Mouse (Mus musculus): ENCODE measurements around the gene Naa10. TPM values are rescaled to one million over a fixed set of nuclear protein-coding genes. Genes with fewer than 3 reads are reported as not detected.

Naa10 gene
- polyA plus RNA-seq, 1 experiment = 90.3 TPM

DNA sequence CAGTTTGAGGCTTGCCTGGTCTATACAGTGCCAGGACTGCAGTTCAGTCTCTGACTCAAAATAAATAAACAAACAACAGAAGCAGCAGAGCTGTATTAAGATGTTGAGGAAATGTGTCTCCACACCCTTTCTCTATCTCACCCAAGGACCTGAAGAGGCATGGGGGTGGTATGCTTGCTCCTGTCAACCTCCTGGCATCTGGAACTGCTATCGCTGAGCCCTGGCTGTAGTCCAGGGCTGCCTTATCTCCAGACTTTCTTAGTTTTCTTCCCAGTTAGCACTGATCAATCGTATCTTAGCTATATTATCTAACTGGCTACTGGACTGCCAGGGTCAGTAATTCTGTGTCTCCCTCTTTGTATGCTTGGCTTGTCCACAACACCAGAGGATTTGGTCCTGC, 20.1 kb upstream of the Naa10 start:
- H3K4me1 ChIP-seq (ENCODE audit: control insufficient read depth, insufficient read depth, insufficient read length, low read length) = no peaks in the 10 kb centered on the region
- H3K4me3 ChIP-seq (ENCODE audit: insufficient read depth, low read depth, low read length) = no peak overlapping the region
- no peak overlapping the region for H3K27ac ChIP-seq (replicated peaks; ENCODE audit: low read depth, low read length)

- Histone ChIP-seq H3K4me3 (ENCODE audit: insufficient read depth, low read depth, low read length) (no peak overlapping the region), H3K27ac (replicated peaks; ENCODE audit: low read depth, low read length) (no peak overlapping the region), H3K4me1 (ENCODE audit: control insufficient read depth, insufficient read depth, insufficient read length, low read length) (no peaks in the 10 kb centered on the region)
Measured at GRCm38 (mm10) chrX:73931871-73932270, 10.1 kb upstream of the Naa10 start.

- H3K4me1 ChIP-seq (ENCODE audit: control insufficient read depth, insufficient read depth, insufficient read length, low read length) = no peaks in the 10 kb centered on the region
- H3K4me3 ChIP-seq (ENCODE audit: insufficient read depth, low read depth, low read length) = peak within 1 kb of the TSS; percentile 65
- H3K27ac ChIP-seq (replicated peaks; ENCODE audit: low read depth, low read length) = no peak within 1 kb of the TSS; the same call in 1 of the 2 replicates
Measured at GRCm38 (mm10) chrX:73930402-73931062, 8.8 kb upstream of the Naa10 start, which contains the start of gene Renbp. TSS of gene Renbp (minus strand) at chrX:73930850.

DNA sequence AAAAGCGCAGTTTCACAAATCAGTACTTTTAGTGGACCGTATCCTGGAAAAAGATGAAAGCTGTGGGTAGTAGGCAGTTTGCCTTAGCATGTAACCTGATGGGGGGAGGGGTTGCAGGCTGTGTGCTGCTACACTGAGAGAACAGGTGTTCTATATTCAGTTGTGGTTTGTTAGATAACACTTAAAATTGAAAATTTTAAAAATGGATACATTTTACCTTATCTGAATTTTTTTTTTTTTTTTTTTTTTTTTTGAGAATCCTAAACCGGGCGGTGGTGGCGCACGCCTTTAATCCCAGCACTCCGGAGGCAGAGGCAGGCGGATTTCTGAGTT, 772 bp upstream of the Naa10 start:
- Histone ChIP-seq H3K4me3 (ENCODE audit: insufficient read depth, low read depth, low read length) (peak overlapping the region; percentile 97), H3K4me1 (ENCODE audit: control insufficient read depth, insufficient read depth, insufficient read length, low read length) (no peaks in the 10 kb centered on the region), H3K27ac (replicated peaks; ENCODE audit: low read depth, low read length) (no peak overlapping the region)

- H3K4me1 ChIP-seq (ENCODE audit: control insufficient read depth, insufficient read depth, insufficient read length, low read length) = no peaks in the 10 kb centered on the region
- H3K4me3 ChIP-seq (ENCODE audit: insufficient read depth, low read depth, low read length) = peak overlapping the region; percentile 97
- H3K27ac ChIP-seq (replicated peaks; ENCODE audit: low read depth, low read length) = peak overlapping the region; percentile 76
Measured at GRCm38 (mm10) chrX:73921285-73921822, 390 bp downstream of the Naa10 start.

GRCm38 (mm10) chrX:73918631-73919030, 3.1 kb downstream of the Naa10 start:
- no peak overlapping the region for H3K4me3 ChIP-seq (ENCODE audit: insufficient read depth, low read depth, low read length)
- H3K27ac ChIP-seq (replicated peaks; ENCODE audit: low read depth, low read length) = no peak overlapping the region
- no peaks in the 10 kb centered on the region for H3K4me1 ChIP-seq (ENCODE audit: control insufficient read depth, insufficient read depth, insufficient read length, low read length)

- Histone ChIP-seq H3K4me1 (ENCODE audit: control insufficient read depth, insufficient read depth, insufficient read length, low read length) (no peaks in the 10 kb centered on the region), H3K4me3 (ENCODE audit: insufficient read depth, low read depth, low read length) (no peak overlapping the region), H3K27ac (replicated peaks; ENCODE audit: low read depth, low read length) (no peak overlapping the region)
Measured at GRCm38 (mm10) chrX:73916945-73917344, 4.8 kb downstream of the Naa10 start.

GRCm38 (mm10) chrX:73914827-73915703, 6.7 kb downstream of the Naa10 start:
- Histone ChIP-seq H3K4me3 (ENCODE audit: insufficient read depth, low read depth, low read length) (peak overlapping the region; percentile 52), H3K4me1 (ENCODE audit: control insufficient read depth, insufficient read depth, insufficient read length, low read length) (no peaks in the 10 kb centered on the region), H3K27ac (replicated peaks; ENCODE audit: low read depth, low read length) (peak overlapping the region; percentile 84)

DNA sequence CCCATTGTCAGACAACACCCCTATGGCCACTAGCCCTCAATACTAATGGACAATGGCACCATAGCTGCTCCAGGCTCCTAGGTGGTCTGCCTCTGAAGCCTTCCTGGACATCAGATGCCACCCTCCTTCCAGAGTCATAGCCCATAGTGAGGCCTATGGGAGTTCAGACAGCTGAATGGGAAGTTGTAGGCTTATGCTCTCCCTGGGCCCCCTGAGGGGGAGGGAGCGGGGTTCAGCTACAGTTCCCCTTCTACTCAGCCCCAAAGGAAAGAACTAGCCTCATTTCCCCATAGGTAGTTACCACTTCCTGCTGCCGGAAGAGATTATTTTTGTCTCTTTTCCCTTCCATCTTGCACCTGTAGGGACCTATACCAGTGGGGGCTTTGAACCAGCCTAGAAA, 10.2 kb downstream of the Naa10 start:
- Histone ChIP-seq H3K27ac (replicated peaks; ENCODE audit: low read depth, low read length) (no peak overlapping the region; the same call in 1 of the 2 replicates), H3K4me1 (ENCODE audit: control insufficient read depth, insufficient read depth, insufficient read length, low read length) (no peaks in the 10 kb centered on the region), H3K4me3 (ENCODE audit: insufficient read depth, low read depth, low read length) (no peak overlapping the region)

- H3K4me3 ChIP-seq (ENCODE audit: insufficient read depth, low read depth, low read length) = peak overlapping the region; percentile 37
- no peaks in the 10 kb centered on the region for H3K4me1 ChIP-seq (ENCODE audit: control insufficient read depth, insufficient read depth, insufficient read length, low read length)
- peak overlapping the region; percentile 24; the same call in 1 of the 2 replicates for H3K27ac ChIP-seq (replicated peaks; ENCODE audit: low read depth, low read length)
Measured at GRCm38 (mm10) chrX:73911156-73911555, 10.6 kb downstream of the Naa10 start.

GRCm38 (mm10) chrX:73910451-73910850, 11.3 kb downstream of the Naa10 start:
- no peaks in the 10 kb centered on the region for H3K4me1 ChIP-seq (ENCODE audit: control insufficient read depth, insufficient read depth, insufficient read length, low read length)
- peak overlapping the region; percentile 24; the same call in 1 of the 2 replicates for H3K27ac ChIP-seq (replicated peaks; ENCODE audit: low read depth, low read length)
- H3K4me3 ChIP-seq (ENCODE audit: insufficient read depth, low read depth, low read length) = peak overlapping the region; percentile 37

GRCm38 (mm10) chrX:73910049-73910448, 11.7 kb downstream of the Naa10 start:
- no peak overlapping the region for H3K27ac ChIP-seq (replicated peaks; ENCODE audit: low read depth, low read length)
- H3K4me3 ChIP-seq (ENCODE audit: insufficient read depth, low read depth, low read length) = no peak overlapping the region
- H3K4me1 ChIP-seq (ENCODE audit: control insufficient read depth, insufficient read depth, insufficient read length, low read length) = no peaks in the 10 kb centered on the region

GRCm38 (mm10) chrX:73897959-73898358, 23.8 kb downstream of the Naa10 start:
- no peak overlapping the region for H3K4me3 ChIP-seq (ENCODE audit: insufficient read depth, low read depth, low read length)
- no peaks in the 10 kb centered on the region for H3K4me1 ChIP-seq (ENCODE audit: control insufficient read depth, insufficient read depth, insufficient read length, low read length)
- no peak overlapping the region for H3K27ac ChIP-seq (replicated peaks; ENCODE audit: low read depth, low read length)

DNA sequence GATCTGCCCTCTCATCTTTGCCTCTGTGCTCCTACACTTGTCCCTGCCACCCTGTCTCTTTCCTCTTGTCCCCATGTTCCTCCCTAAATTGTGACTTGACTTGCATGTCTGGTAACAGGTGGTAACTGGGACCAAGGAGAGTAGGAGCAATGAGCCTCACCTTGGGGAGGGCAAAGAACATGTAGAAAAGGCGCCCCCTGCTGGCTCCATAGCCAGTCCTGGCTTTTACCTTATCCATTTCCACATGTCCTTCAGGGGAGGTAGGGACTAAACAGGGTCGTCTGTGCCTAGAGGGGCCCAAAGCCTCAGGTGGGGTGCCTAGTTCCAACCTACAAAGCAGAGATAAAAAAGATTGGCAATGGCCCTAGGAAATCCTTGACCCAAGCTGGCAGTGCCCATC, 26.0 kb downstream of the Naa10 start, which contains the start of gene L1cam:
Gene L1cam (minus strand): TSS at position 387 of the 400 bp plus-strand sequence.
- no peak within 1 kb of the TSS for H3K4me3 ChIP-seq (ENCODE audit: insufficient read depth, low read depth, low read length)
- H3K27ac ChIP-seq (replicated peaks; ENCODE audit: low read depth, low read length) = no peak within 1 kb of the TSS
- no peaks in the 10 kb centered on the region for H3K4me1 ChIP-seq (ENCODE audit: control insufficient read depth, insufficient read depth, insufficient read length, low read length)

- Histone ChIP-seq H3K27ac (replicated peaks; ENCODE audit: low read depth, low read length) (no peak overlapping the region), H3K4me1 (ENCODE audit: control insufficient read depth, insufficient read depth, insufficient read length, low read length) (no peaks in the 10 kb centered on the region), H3K4me3 (ENCODE audit: insufficient read depth, low read depth, low read length) (no peak overlapping the region)
Measured at GRCm38 (mm10) chrX:73892833-73893232, 28.9 kb downstream of the Naa10 start.

Data from brown adipose tissue, adult 24 weeks (tissue).